In the genomic region with DNA sequence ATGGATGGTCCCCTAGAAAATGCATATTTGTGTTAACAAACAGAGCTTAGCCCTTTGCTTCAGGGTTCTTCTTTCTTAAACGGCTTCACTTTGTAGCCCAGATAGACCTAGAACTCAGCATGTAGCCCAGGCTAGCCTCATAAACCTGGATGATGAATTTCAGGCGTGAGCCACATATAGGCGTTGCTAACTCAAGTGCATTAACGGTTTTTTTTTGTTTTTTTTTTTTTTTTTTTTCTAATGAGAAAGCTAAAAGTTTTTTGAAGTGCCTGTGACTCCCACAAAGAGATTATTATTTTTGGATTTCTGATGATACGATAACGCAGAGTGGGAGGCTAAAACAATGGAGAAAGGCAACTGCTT, we compare ENCODE assay signal across 10 mouse cellular contexts. TPM values are rescaled to one million over a fixed set of nuclear protein-coding genes. Genes with fewer than 3 reads are reported as not detected.
DNase-seq lines count a peak whose midpoint lies in the region; ATAC-seq and TF ChIP-seq lines count a peak whose summit lies in the region.
"Had no signal": no experiment of that assay in that cellular context is flagged by ENCODE, and none has a peak within 500 bp of the region (broad histone marks: within the 10 kb centered on the region; RNA-seq: fewer than 3 reads in every experiment).

No protein-coding gene starts in this region.

- no peak for DNase-seq in liver, embryonic 13.5 days
- no peak for DNase-seq in stomach, postnatal 0 days (ENCODE audit: low spot score)
- DNase-seq in T-cell, adult 2 months (ENCODE audit: low spot score), result no peak
- no peak for DNase-seq in layer of hippocampus, adult 9-10 months (ENCODE audit: low spot score)

- 0 out of 2 replicates have a peak overlapping the region, but pooled peaks have one; percentile 4 for H3K9ac ChIP-seq in liver, embryonic 13.5 days
- no peak overlapping the region for H3K9ac ChIP-seq in stomach, postnatal 0 days (ENCODE audit: low read length)

- peaks cover 12% of the 10 kb centered on the region for H3K36me3 ChIP-seq in erythroblast, embryonic 14.5 days (ENCODE audit: control insufficient read depth)
- peaks cover 6% of the 10 kb centered on the region for H3K36me3 ChIP-seq in megakaryocyte, embryonic 14.5 days (replicated peaks; ENCODE audit: low read length)
- H3K36me3 ChIP-seq in liver, embryonic 13.5 days, result no peaks in the 10 kb centered on the region
- no peaks in the 10 kb centered on the region for H3K36me3 ChIP-seq in stomach, postnatal 0 days (ENCODE audit: control insufficient read depth, insufficient read depth, low read length)

- TF ChIP-seq CTCF in stomach, postnatal 0 days (IDR thresholded peaks at IDR 0.05; ENCODE audit: low read depth), result no peak

- H3K4me1 ChIP-seq in erythroblast, embryonic 14.5 days (ENCODE audit: control insufficient read depth), result peaks cover 29% of the 10 kb centered on the region
- peaks cover 62% of the 10 kb centered on the region for H3K4me1 ChIP-seq in megakaryocyte, embryonic 14.5 days
- H3K4me1 ChIP-seq in liver, embryonic 13.5 days (replicated peaks), result peaks cover 29% of the 10 kb centered on the region
- H3K4me1 ChIP-seq in stomach, postnatal 0 days (replicated peaks; ENCODE audit: control insufficient read depth, insufficient read depth), result 0 out of 2 replicates have a peak, but pooled peaks cover 2% of the 10 kb centered on the region

- H3K27me3 ChIP-seq in erythroblast, embryonic 14.5 days (ENCODE audit: control insufficient read depth), result peaks cover 2% of the 10 kb centered on the region; the same call in 1 of the 2 replicates
- H3K27me3 ChIP-seq in megakaryocyte, embryonic 14.5 days (replicated peaks), result no peaks in the 10 kb centered on the region
- H3K27me3 ChIP-seq in liver, embryonic 13.5 days, result no peaks in the 10 kb centered on the region
- no peaks in the 10 kb centered on the region for H3K27me3 ChIP-seq in stomach, postnatal 0 days (ENCODE audit: control insufficient read depth, insufficient read depth, low read length)

- 51% methylated on average over 6 of the region's 6 CpGs for WGBS in liver, embryonic 13.5 days (ENCODE audit: insufficient replicate concordance)
- WGBS in stomach, postnatal 0 days, result 53% methylated on average over 6 of the region's 6 CpGs

- no peak overlapping the region for H3K27ac ChIP-seq in liver, embryonic 13.5 days
- H3K27ac ChIP-seq in stomach, postnatal 0 days (replicated peaks), result no peak overlapping the region

- peak overlapping the region; percentile 97 for H3K4me3 ChIP-seq in erythroblast, embryonic 14.5 days (replicated peaks)
- H3K4me3 ChIP-seq in megakaryocyte, embryonic 14.5 days (replicated peaks), result peak overlapping the region; percentile 98
- H3K4me3 ChIP-seq in liver, embryonic 13.5 days (replicated peaks), result peak overlapping the region; percentile 92
- peak overlapping the region; percentile 80; the same call in 1 of the 2 replicates for H3K4me3 ChIP-seq in stomach, postnatal 0 days (ENCODE audit: low read depth, low read length)

- H3K4me2 ChIP-seq in liver, embryonic 13.5 days, result peak overlapping the region; percentile 44
- H3K4me2 ChIP-seq in stomach, postnatal 0 days (replicated peaks; ENCODE audit: low read depth), result 0 out of 2 replicates have a peak overlapping the region, but pooled peaks have one; percentile 1

- H3K9me3 ChIP-seq in erythroblast, embryonic 14.5 days (ENCODE audit: control insufficient read depth, low read length), result no peaks in the 10 kb centered on the region
- H3K9me3 ChIP-seq in megakaryocyte, embryonic 14.5 days, result no peaks in the 10 kb centered on the region
- no peaks in the 10 kb centered on the region for H3K9me3 ChIP-seq in liver, embryonic 13.5 days (replicated peaks)
- no peaks in the 10 kb centered on the region for H3K9me3 ChIP-seq in stomach, postnatal 0 days (ENCODE audit: control insufficient read depth, low read length)

- no peak for TF ChIP-seq EP300 in stomach, postnatal 0 days (optimal IDR thresholded peaks at IDR 0.05)

- ATAC-seq in erythroblast, adult 5-6 weeks (replicated peaks; ENCODE audit: low FRiP score, poor library complexity, severe bottlenecking), result no peak
- no peak for ATAC-seq in megakaryocyte, adult 5-6 weeks (ENCODE audit: poor library complexity, severe bottlenecking)
- no peak for ATAC-seq in liver, embryonic 13.5 days (ENCODE audit: low read depth)
- no peak; the same call in 1 of the 2 replicates for ATAC-seq in stomach, postnatal 0 days (ENCODE audit: low FRiP score, low TSS enrichment)

RNA-seq across cellular contexts. Expression of gene Slc30a5, which starts 0.4 kb away (rescaled TPM):
- polyA plus RNA-seq in erythroblast, embryonic 14.5 days (2012), result 0.15 TPM in 2 replicates
- total RNA-seq in erythroblast, adult 5-6 weeks (2015; ENCODE audit: low replicate concordance), result 22.8 and 38.6 TPM in 2 replicates
- 16.2 and 17.9 TPM in 2 replicates for total RNA-seq in erythroblast, adult 5-6 weeks (2017; ENCODE audit: low replicate concordance)
- polyA plus RNA-seq in megakaryocyte, embryonic 14.5 days (2012; ENCODE audit: insufficient read depth, low replicate concordance), result 2.0 and 2.3 TPM in 2 replicates
- total RNA-seq in megakaryocyte, adult 5-6 weeks (2015), result 73.0 and 85.6 TPM in 2 replicates
- 75.7 and 78.5 TPM in 2 replicates for total RNA-seq in megakaryocyte, adult 5-6 weeks (2017)
- 27.0 and 34.3 TPM in 2 replicates for polyA plus RNA-seq in liver, embryonic 13.5 days (2015; fragmentation: Nextera tagmentation; extraction: Ambion mirVana)
- 37.0 and 38.3 TPM in 2 replicates for polyA plus RNA-seq in stomach, postnatal 0 days (2015; fragmentation: Nextera tagmentation; extraction: Ambion mirVana)

RNA-seq across cellular contexts. Expression of gene Ccnb1, which starts 47.3 kb away (rescaled TPM):
- 0.67 and 1.6 TPM in 2 replicates for polyA plus RNA-seq in erythroblast, embryonic 14.5 days (2012)
- total RNA-seq in erythroblast, adult 5-6 weeks (2015; ENCODE audit: low replicate concordance), result 64.0 and 69.2 TPM in 2 replicates
- total RNA-seq in erythroblast, adult 5-6 weeks (2017; ENCODE audit: low replicate concordance), result 97.6 and 133 TPM in 2 replicates
- polyA plus RNA-seq in megakaryocyte, embryonic 14.5 days (2012; ENCODE audit: insufficient read depth, low replicate concordance), result 3.9 TPM in 1 of 2 replicates, not detected in the other
- total RNA-seq in megakaryocyte, adult 5-6 weeks (2015), result 133 and 142 TPM in 2 replicates
- 188 and 197 TPM in 2 replicates for total RNA-seq in megakaryocyte, adult 5-6 weeks (2017)
- 277 and 297 TPM in 2 replicates for polyA plus RNA-seq in liver, embryonic 13.5 days (2015; fragmentation: Nextera tagmentation; extraction: Ambion mirVana)
- 34.5 and 47.0 TPM in 2 replicates for polyA plus RNA-seq in stomach, postnatal 0 days (2015; fragmentation: Nextera tagmentation; extraction: Ambion mirVana)

RNA-seq across cellular contexts. Expression of gene Cenph, which starts 57.9 kb away (rescaled TPM):
- polyA plus RNA-seq in erythroblast, embryonic 14.5 days (2012), result 4.0 and 4.3 TPM in 2 replicates
- total RNA-seq in erythroblast, adult 5-6 weeks (2015; ENCODE audit: low replicate concordance), result 29.9 and 45.5 TPM in 2 replicates
- total RNA-seq in erythroblast, adult 5-6 weeks (2017; ENCODE audit: low replicate concordance), result 19.2 and 24.7 TPM in 2 replicates
- 9.2 TPM in 1 of 2 replicates, not detected in the other for polyA plus RNA-seq in megakaryocyte, embryonic 14.5 days (2012; ENCODE audit: insufficient read depth, low replicate concordance)
- total RNA-seq in megakaryocyte, adult 5-6 weeks (2015), result 36.9 and 44.5 TPM in 2 replicates
- 31.4 and 39.6 TPM in 2 replicates for total RNA-seq in megakaryocyte, adult 5-6 weeks (2017)
- polyA plus RNA-seq in liver, embryonic 13.5 days (2015; fragmentation: Nextera tagmentation; extraction: Ambion mirVana), result 46.2 and 57.1 TPM in 2 replicates
- polyA plus RNA-seq in stomach, postnatal 0 days (2015; fragmentation: Nextera tagmentation; extraction: Ambion mirVana), result 10.3 and 11.5 TPM in 2 replicates
- total RNA-seq: gastrocnemius, adult 8-10 months; liver, adult 2 months had no signal
